Mouse (Mus musculus): ENCODE measurements around the gene Nt5c2. TPM values are rescaled to one million over a fixed set of nuclear protein-coding genes. Genes with fewer than 3 reads are reported as not detected.

The Nt5c2 gene
- polyA plus RNA-seq, 2 experiments: 32.9 to 67.1 TPM

- peaks cover 13% of the 10 kb centered on the region for H3K36me3 ChIP-seq (ENCODE audit: control insufficient read depth, insufficient read depth, low read length)
- H3K4me2 ChIP-seq (replicated peaks; ENCODE audit: low read depth, low read length, severe bottlenecking): no peak overlapping the region
- H3K27me3 ChIP-seq (ENCODE audit: control insufficient read depth, insufficient read depth, low read length): no peaks in the 10 kb centered on the region
- H3K27ac ChIP-seq (replicated peaks; ENCODE audit: low read depth, low read length): peak overlapping the region; percentile 48
- TF ChIP-seq POLR2A (IDR thresholded peaks at IDR 0.05; ENCODE audit: borderline replicate concordance, extremely low read depth, insufficient read depth, insufficient read length): no peak
- no peak overlapping the region for H3K4me3 ChIP-seq (replicated peaks; ENCODE audit: low read length)
- WGBS: 65% methylated on average over 5 of the region's 5 CpGs
- no peak for DNase-seq (ENCODE audit: low spot score)
- H3K9me3 ChIP-seq (ENCODE audit: control insufficient read depth, low read length): no peaks in the 10 kb centered on the region
- H3K9ac ChIP-seq (ENCODE audit: low read depth, low read length, severe bottlenecking): no peak overlapping the region
- H3K4me1 ChIP-seq (ENCODE audit: control insufficient read depth, insufficient read depth, low read length): peaks cover 3% of the 10 kb centered on the region; the same call in 1 of the 2 replicates
- ATAC-seq (ENCODE audit: low FRiP score, low read depth): no peak
These were observed 62.0 kb downstream of the Nt5c2 start for GRCm38 (mm10) chr19:46952986-46953385.

GRCm38 (mm10) chr19:46944341-46944740 is 70.6 kb downstream of the Nt5c2 start:
- no peak overlapping the region for H3K27ac ChIP-seq (replicated peaks; ENCODE audit: low read depth, low read length)
- no peaks in the 10 kb centered on the region for H3K27me3 ChIP-seq (ENCODE audit: control insufficient read depth, insufficient read depth, low read length)
- DNase-seq (ENCODE audit: low spot score): no peak
- H3K4me2 ChIP-seq (replicated peaks; ENCODE audit: low read depth, low read length, severe bottlenecking): no peak overlapping the region
- no peak for ATAC-seq (ENCODE audit: low FRiP score, low read depth)
- no peak overlapping the region for H3K4me3 ChIP-seq (replicated peaks; ENCODE audit: low read length)
- H3K36me3 ChIP-seq (ENCODE audit: control insufficient read depth, insufficient read depth, low read length): peaks cover 27% of the 10 kb centered on the region
- H3K9ac ChIP-seq (ENCODE audit: low read depth, low read length, severe bottlenecking): no peak overlapping the region
- no peak for TF ChIP-seq POLR2A (IDR thresholded peaks at IDR 0.05; ENCODE audit: borderline replicate concordance, extremely low read depth, insufficient read depth, insufficient read length)
- no peaks in the 10 kb centered on the region for H3K4me1 ChIP-seq (ENCODE audit: control insufficient read depth, insufficient read depth, low read length)
- H3K9me3 ChIP-seq (ENCODE audit: control insufficient read depth, low read length): no peaks in the 10 kb centered on the region
- 93% methylated on average over 6 of the region's 6 CpGs for WGBS

GRCm38 (mm10) chr19:46937173-46937572 is 77.8 kb downstream of the Nt5c2 start:
- no peak overlapping the region; the same call in 1 of the 2 replicates for H3K9ac ChIP-seq (ENCODE audit: low read depth, low read length, severe bottlenecking)
- H3K36me3 ChIP-seq (ENCODE audit: control insufficient read depth, insufficient read depth, low read length): 0 out of 2 replicates have a peak, but pooled peaks cover 7% of the 10 kb centered on the region
- no peak overlapping the region for H3K4me3 ChIP-seq (replicated peaks; ENCODE audit: low read length)
- no peak for TF ChIP-seq POLR2A (IDR thresholded peaks at IDR 0.05; ENCODE audit: borderline replicate concordance, extremely low read depth, insufficient read depth, insufficient read length)
- 55% methylated on average over 6 of the region's 6 CpGs for WGBS
- no peaks in the 10 kb centered on the region for H3K27me3 ChIP-seq (ENCODE audit: control insufficient read depth, insufficient read depth, low read length)
- peaks cover 9% of the 10 kb centered on the region; the same call in 1 of the 2 replicates for H3K4me1 ChIP-seq (ENCODE audit: control insufficient read depth, insufficient read depth, low read length)
- no peak for ATAC-seq (ENCODE audit: low FRiP score, low read depth)
- peak overlapping the region; percentile 52 for H3K27ac ChIP-seq (replicated peaks; ENCODE audit: low read depth, low read length)
- no peak for DNase-seq (ENCODE audit: low spot score)
- H3K4me2 ChIP-seq (replicated peaks; ENCODE audit: low read depth, low read length, severe bottlenecking): 0 out of 2 replicates have a peak overlapping the region, but pooled peaks have one; percentile 7
- no peaks in the 10 kb centered on the region for H3K9me3 ChIP-seq (ENCODE audit: control insufficient read depth, low read length)

- H3K27me3 ChIP-seq (ENCODE audit: control insufficient read depth, insufficient read depth, low read length): no peaks in the 10 kb centered on the region
- no peak for TF ChIP-seq POLR2A (IDR thresholded peaks at IDR 0.05; ENCODE audit: borderline replicate concordance, extremely low read depth, insufficient read depth, insufficient read length)
- no peaks in the 10 kb centered on the region for H3K9me3 ChIP-seq (ENCODE audit: control insufficient read depth, low read length)
- H3K4me2 ChIP-seq (replicated peaks; ENCODE audit: low read depth, low read length, severe bottlenecking): no peak overlapping the region
- no peak overlapping the region for H3K4me3 ChIP-seq (replicated peaks; ENCODE audit: low read length)
- no peak overlapping the region for H3K9ac ChIP-seq (ENCODE audit: low read depth, low read length, severe bottlenecking)
- no peaks in the 10 kb centered on the region for H3K36me3 ChIP-seq (ENCODE audit: control insufficient read depth, insufficient read depth, low read length)
- WGBS: 86% methylated on average over 4 of the region's 4 CpGs
- H3K4me1 ChIP-seq (ENCODE audit: control insufficient read depth, insufficient read depth, low read length): peaks cover 14% of the 10 kb centered on the region; the same call in 1 of the 2 replicates
- no peak overlapping the region for H3K27ac ChIP-seq (replicated peaks; ENCODE audit: low read depth, low read length)
- DNase-seq (ENCODE audit: low spot score): no peak
- ATAC-seq (ENCODE audit: low FRiP score, low read depth): no peak
These were observed 80.9 kb downstream of the Nt5c2 start for GRCm38 (mm10) chr19:46934025-46934424.

- WGBS: 83% methylated on average over 5 of the region's 5 CpGs
- peaks cover 12% of the 10 kb centered on the region; the same call in 1 of the 2 replicates for H3K4me1 ChIP-seq (ENCODE audit: control insufficient read depth, insufficient read depth, low read length)
- no peak overlapping the region for H3K27ac ChIP-seq (replicated peaks; ENCODE audit: low read depth, low read length)
- ATAC-seq (ENCODE audit: low FRiP score, low read depth) (no peak), DNase-seq (ENCODE audit: low spot score) (no peak)
- no peaks in the 10 kb centered on the region for H3K27me3 ChIP-seq (ENCODE audit: control insufficient read depth, insufficient read depth, low read length)
- TF ChIP-seq POLR2A (IDR thresholded peaks at IDR 0.05; ENCODE audit: borderline replicate concordance, extremely low read depth, insufficient read depth, insufficient read length): no peak
- no peaks in the 10 kb centered on the region for H3K9me3 ChIP-seq (ENCODE audit: control insufficient read depth, low read length)
- no peak overlapping the region for H3K9ac ChIP-seq (ENCODE audit: low read depth, low read length, severe bottlenecking)
- no peak overlapping the region for H3K4me2 ChIP-seq (replicated peaks; ENCODE audit: low read depth, low read length, severe bottlenecking)
- no peaks in the 10 kb centered on the region for H3K36me3 ChIP-seq (ENCODE audit: control insufficient read depth, insufficient read depth, low read length)
- H3K4me3 ChIP-seq (replicated peaks; ENCODE audit: low read length): no peak overlapping the region
These were observed 82.3 kb downstream of the Nt5c2 start for GRCm38 (mm10) chr19:46932608-46933007.

All from limb, embryonic 14.5 days (tissue).